Mouse (Mus musculus): Measurements from ENCODE around the gene Elk3. TPM values are rescaled to one million over a fixed set of nuclear protein-coding genes. Genes with fewer than 3 reads are reported as not detected.
A peak's percentile ranks its signal among the peaks of the same experiment; 100 is the strongest.

The Elk3 gene
- polyA plus RNA-seq, 1 experiment from 2014 or later, result 57.7 TPM

DNA sequence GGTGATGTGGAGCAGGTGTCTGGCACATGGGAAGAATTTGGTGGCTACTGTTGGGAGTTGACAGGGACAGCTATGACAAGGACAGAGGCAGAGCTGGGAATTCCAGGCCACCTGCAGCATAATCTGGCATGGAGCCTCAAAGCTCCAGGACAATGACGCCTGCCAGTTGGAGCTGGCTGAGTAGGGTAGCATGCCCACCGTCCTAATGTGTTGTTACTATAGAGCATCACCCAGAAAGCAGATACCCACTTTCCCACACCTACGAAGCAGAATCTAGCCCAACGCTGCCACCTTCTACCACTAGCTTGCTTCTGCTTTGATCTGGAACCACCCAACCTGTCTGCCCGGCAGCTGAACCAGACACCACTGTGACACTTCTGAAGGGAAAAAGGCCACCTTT lies 46.9 kb downstream of the Elk3 start:
- Histone ChIP-seq H3K4me2 (no peak overlapping the region), H3K9me3 (ENCODE audit: low read depth, low read length) (no peaks in the 10 kb centered on the region), H3K27ac (ENCODE audit: low read depth) (no peak overlapping the region), H3K27me3 (ENCODE audit: insufficient read depth, low read length) (no peaks in the 10 kb centered on the region), H3K36me3 (ENCODE audit: insufficient read depth) (peaks cover 53% of the 10 kb centered on the region), H3K4me1 (ENCODE audit: insufficient read depth) (no peaks in the 10 kb centered on the region), H3K9ac (no peak overlapping the region), H3K4me3 (ENCODE audit: low read depth, low read length) (no peak overlapping the region)
- no peak for TF ChIP-seq CTCF (IDR thresholded peaks at IDR 0.05; ENCODE audit: low read depth)
- 74% methylated on average over 5 of the region's 5 CpGs for WGBS
- DNase-seq, result no peak
- no peak for ATAC-seq (ENCODE audit: insufficient read depth)

DNA sequence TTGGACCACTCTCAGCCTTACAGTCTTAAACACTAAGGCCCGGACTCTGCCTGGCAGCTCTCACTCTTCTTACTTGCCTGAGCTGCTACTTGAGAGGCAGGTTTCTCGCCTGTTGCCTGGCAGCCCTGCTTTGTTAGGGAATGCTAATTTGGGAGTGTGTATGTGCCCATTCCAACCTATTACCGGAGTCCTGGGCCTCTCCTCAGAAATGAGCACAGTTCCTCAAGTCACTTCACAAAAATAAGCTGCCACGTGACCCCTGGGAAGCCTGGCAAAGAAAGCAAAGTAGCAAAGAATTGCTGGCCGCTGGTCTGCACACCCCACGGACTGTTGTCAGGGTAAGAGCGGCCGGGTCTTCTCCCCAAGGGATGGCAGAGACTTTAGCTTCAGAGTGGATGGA lies 47.5 kb downstream of the Elk3 start:
- no peak overlapping the region for H3K4me2 ChIP-seq
- H3K4me1 ChIP-seq (ENCODE audit: insufficient read depth), result no peaks in the 10 kb centered on the region
- H3K4me3 ChIP-seq (ENCODE audit: low read depth, low read length), result no peak overlapping the region
- peaks cover 53% of the 10 kb centered on the region for H3K36me3 ChIP-seq (ENCODE audit: insufficient read depth)
- H3K27me3 ChIP-seq (ENCODE audit: insufficient read depth, low read length), result no peaks in the 10 kb centered on the region
- no peak for TF ChIP-seq CTCF (IDR thresholded peaks at IDR 0.05; ENCODE audit: low read depth)
- DNase-seq (no peak), ATAC-seq (ENCODE audit: insufficient read depth) (no peak)
- H3K9ac ChIP-seq, result no peak overlapping the region
- H3K27ac ChIP-seq (ENCODE audit: low read depth), result no peak overlapping the region
- H3K9me3 ChIP-seq (ENCODE audit: low read depth, low read length), result no peaks in the 10 kb centered on the region
- 63% methylated on average over 8 of the region's 8 CpGs for WGBS

DNA sequence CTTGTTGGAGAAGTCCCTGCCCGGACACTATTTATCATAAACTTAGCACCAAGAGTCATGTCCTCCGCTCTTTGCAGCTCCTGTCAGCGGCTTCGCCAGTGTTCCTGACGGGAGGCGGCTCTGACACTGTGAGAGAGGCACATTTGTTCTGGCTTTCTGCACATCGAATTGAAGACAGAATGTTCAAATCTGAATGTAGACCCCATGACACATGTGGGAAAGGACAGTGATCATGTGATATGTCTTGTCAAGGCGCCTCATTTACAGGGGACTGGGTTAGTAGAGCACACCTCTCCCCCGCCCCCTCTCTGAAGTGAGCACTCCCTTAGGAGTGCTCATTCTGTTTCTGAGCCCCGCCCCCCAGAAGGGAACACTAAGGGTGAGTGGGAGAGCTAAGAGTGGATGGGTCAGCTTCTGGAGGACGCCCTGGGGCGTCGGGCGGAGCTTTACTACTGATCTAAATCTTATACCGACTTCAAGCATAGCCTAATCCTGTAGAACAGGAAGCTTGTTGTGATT lies 48.9 kb downstream of the Elk3 start:
- peaks cover 53% of the 10 kb centered on the region for H3K36me3 ChIP-seq (ENCODE audit: insufficient read depth)
- H3K4me3 ChIP-seq (ENCODE audit: low read depth, low read length), result no peak overlapping the region
- no peak for TF ChIP-seq CTCF (IDR thresholded peaks at IDR 0.05; ENCODE audit: low read depth)

DNA sequence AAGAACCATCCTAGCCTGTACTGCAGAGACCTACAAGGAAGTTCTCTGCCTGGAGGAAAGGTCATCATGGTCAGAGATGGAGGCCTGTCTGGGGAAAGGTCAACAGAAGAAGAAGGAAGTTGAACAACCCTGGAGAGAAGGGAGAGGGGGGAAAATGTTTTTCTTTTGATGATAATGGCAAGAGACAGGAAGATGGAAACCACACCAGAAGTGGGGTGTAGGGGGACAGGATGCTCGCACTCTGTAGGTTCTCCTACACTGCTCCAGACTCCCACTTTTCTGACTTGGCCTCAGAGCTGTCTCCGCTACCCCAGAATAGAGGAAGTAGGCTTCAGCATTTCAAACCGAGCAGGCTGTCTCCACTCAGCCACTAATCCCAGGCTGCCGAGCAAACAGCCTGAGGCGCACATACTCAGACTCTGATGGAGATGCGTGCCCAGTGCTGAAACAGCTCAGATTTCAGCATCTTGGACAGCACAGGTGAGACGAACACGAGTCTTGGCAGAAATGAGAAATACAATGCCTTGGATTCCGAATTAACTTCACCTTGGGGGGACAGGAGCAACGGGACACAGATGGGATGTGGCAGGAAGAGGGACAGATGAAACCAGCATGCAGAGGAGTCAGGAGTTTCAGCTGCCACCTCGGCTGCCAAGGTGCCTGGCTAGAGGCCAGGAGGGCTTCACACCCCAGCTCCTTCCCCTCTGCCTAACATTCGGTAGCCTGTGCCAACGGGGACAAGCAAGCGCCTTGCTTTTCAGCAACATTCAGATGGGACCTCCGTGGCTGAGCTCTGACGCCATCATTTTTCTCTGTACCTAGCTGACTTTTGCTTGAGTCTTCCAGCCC lies 49.6 kb downstream of the Elk3 start:
- H3K4me1 ChIP-seq (ENCODE audit: insufficient read depth), result no peaks in the 10 kb centered on the region
- H3K36me3 ChIP-seq (ENCODE audit: insufficient read depth), result peaks cover 53% of the 10 kb centered on the region
- ATAC-seq (ENCODE audit: insufficient read depth) (peak; percentile 21; the same call in 1 of the 2 replicates), DNase-seq (peak; percentile 50)
- TF ChIP-seq CTCF (IDR thresholded peaks at IDR 0.05; ENCODE audit: low read depth), result no peak
- no peaks in the 10 kb centered on the region for H3K9me3 ChIP-seq (ENCODE audit: low read depth, low read length)
- WGBS, result 27% methylated on average over 16 of the region's 16 CpGs
- peak overlapping the region; percentile 35 for H3K4me2 ChIP-seq
- H3K27me3 ChIP-seq (ENCODE audit: insufficient read depth, low read length), result no peaks in the 10 kb centered on the region
- peak overlapping the region; percentile 3; the same call in 1 of the 2 replicates for H3K27ac ChIP-seq (ENCODE audit: low read depth)
- H3K9ac ChIP-seq, result no peak overlapping the region
- no peak overlapping the region for H3K4me3 ChIP-seq (ENCODE audit: low read depth, low read length)

More for the DNA sequence above, 48.9 kb downstream of the Elk3 start:
- Histone ChIP-seq H3K9ac (no peak overlapping the region), H3K4me1 (ENCODE audit: insufficient read depth) (no peaks in the 10 kb centered on the region), H3K27ac (ENCODE audit: low read depth) (peak overlapping the region; percentile 3; the same call in 1 of the 2 replicates), H3K27me3 (ENCODE audit: insufficient read depth, low read length) (no peaks in the 10 kb centered on the region), H3K9me3 (ENCODE audit: low read depth, low read length) (no peaks in the 10 kb centered on the region), H3K4me2 (peak overlapping the region; percentile 35)
- ATAC-seq (ENCODE audit: insufficient read depth) (peak; percentile 70), DNase-seq (peak; percentile 50)
- WGBS, result 16% methylated on average over 15 of the region's 15 CpGs

DNA sequence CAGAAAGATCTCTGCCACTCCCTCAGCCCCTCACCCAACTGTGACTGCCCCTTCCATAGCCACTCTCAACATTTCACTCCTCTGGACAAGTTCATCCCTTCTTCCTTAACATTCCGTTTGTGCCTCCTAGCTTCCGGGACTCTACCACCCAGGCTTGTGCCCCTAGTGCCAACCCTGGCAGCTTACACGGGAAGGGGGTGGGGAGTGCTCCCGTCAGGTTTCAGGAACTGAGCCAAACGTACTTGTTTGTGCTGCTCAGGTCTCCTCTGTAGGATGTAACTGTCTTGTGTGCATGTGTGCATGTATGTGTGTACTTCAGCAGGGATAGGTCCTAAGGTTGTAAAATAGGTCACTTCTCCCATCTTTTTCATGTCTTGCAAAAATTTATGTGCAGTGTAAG lies 51.1 kb downstream of the Elk3 start:
- no peaks in the 10 kb centered on the region for H3K27me3 ChIP-seq (ENCODE audit: insufficient read depth, low read length)
- TF ChIP-seq CTCF (IDR thresholded peaks at IDR 0.05; ENCODE audit: low read depth), result no peak
- no peak for ATAC-seq (ENCODE audit: insufficient read depth)
- no peak overlapping the region for H3K9ac ChIP-seq
- no peak overlapping the region for H3K4me3 ChIP-seq (ENCODE audit: low read depth, low read length)
- 72% methylated on average over 5 of the region's 5 CpGs for WGBS
- no peaks in the 10 kb centered on the region for H3K9me3 ChIP-seq (ENCODE audit: low read depth, low read length)
- H3K27ac ChIP-seq (ENCODE audit: low read depth), result no peak overlapping the region
- DNase-seq, result no peak
- peaks cover 51% of the 10 kb centered on the region for H3K36me3 ChIP-seq (ENCODE audit: insufficient read depth)
- no peak overlapping the region for H3K4me2 ChIP-seq
- no peaks in the 10 kb centered on the region for H3K4me1 ChIP-seq (ENCODE audit: insufficient read depth)

DNA sequence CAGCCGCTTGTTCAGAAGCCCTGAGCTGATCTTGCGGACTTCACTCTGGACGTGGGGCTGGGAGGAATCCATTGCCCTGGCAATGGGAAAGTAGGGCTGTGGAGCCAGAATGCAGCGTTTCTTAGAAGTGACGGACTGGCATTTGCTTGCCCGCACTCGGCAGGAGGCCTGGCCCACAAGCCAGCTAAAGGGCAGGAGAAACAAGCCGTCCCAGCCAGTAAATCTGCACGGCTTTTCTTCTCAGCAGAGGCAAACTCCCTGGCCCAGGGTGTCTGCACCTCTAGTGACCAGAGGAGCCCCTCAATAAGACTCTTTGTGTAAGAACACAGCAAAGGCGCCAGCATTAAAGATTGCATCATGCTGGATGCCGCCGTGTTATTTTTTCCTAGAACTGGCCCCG lies 55.6 kb downstream of the Elk3 start:
- Histone ChIP-seq H3K36me3 (ENCODE audit: insufficient read depth) (peaks cover 54% of the 10 kb centered on the region), H3K9me3 (ENCODE audit: low read depth, low read length) (no peaks in the 10 kb centered on the region), H3K4me2 (no peak overlapping the region), H3K9ac (no peak overlapping the region), H3K4me1 (ENCODE audit: insufficient read depth) (no peaks in the 10 kb centered on the region), H3K27me3 (ENCODE audit: insufficient read depth, low read length) (no peaks in the 10 kb centered on the region), H3K27ac (ENCODE audit: low read depth) (no peak overlapping the region), H3K4me3 (ENCODE audit: low read depth, low read length) (no peak overlapping the region)
- no peak for TF ChIP-seq CTCF (IDR thresholded peaks at IDR 0.05; ENCODE audit: low read depth)
- DNase-seq (no peak), ATAC-seq (ENCODE audit: insufficient read depth) (no peak)
- 53% methylated on average over 13 of the region's 13 CpGs for WGBS

DNA sequence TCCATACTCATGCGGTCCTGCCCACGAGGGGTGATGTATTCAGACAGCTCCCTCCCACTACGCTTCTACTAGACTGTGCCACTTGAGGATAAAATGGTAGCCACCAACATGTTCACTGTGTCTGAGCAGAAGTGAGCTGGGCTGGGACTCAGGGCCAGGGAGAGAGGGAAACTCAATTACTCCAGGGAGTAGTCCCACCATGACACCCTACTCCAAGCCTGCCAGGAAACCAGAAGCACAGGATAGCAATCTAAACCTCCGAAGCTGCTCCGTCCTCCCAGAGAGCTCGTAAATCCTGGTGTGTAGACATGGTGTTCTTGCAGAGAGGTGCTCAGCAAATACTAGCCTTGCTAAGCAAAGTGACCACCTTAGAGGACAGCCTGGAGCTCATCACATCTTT lies 57.8 kb downstream of the Elk3 start:
- Histone ChIP-seq H3K36me3 (ENCODE audit: insufficient read depth) (peaks cover 61% of the 10 kb centered on the region), H3K4me3 (ENCODE audit: low read depth, low read length) (no peak overlapping the region), H3K4me2 (no peak overlapping the region), H3K9ac (no peak overlapping the region), H3K9me3 (ENCODE audit: low read depth, low read length) (no peaks in the 10 kb centered on the region), H3K27ac (ENCODE audit: low read depth) (no peak overlapping the region), H3K4me1 (ENCODE audit: insufficient read depth) (no peaks in the 10 kb centered on the region), H3K27me3 (ENCODE audit: insufficient read depth, low read length) (no peaks in the 10 kb centered on the region)
- 86% methylated on average over 6 of the region's 6 CpGs for WGBS
- DNase-seq (no peak), ATAC-seq (ENCODE audit: insufficient read depth) (no peak)
- TF ChIP-seq CTCF (IDR thresholded peaks at IDR 0.05; ENCODE audit: low read depth), result no peak

All from lung, embryonic 14.5 days (tissue).